Mouse (Mus musculus) kidney, embryonic 14.5 days (tissue): ENCODE data around the gene Chn2. TPM values are rescaled to one million over a fixed set of nuclear protein-coding genes. Genes with fewer than 3 reads are reported as not detected.

Source experiments
- ATAC-seq: fragments of 200-750 bp; cut with Nextera tagmentation; 2 replicates; pipeline ENCODE4 v1.8.0; 2017; ENCODE audit warnings: moderate number of reproducible peaks, mild to moderate bottlenecking, moderate TSS enrichment, moderate library complexity; ENCODE audit not compliant: low FRiP score, low TSS enrichment
- H3K27ac ChIP-seq: fragments of 300-500 bp; sonication (generic); 2 replicates; pipeline ENCODE4 v1.5.1; 2014; ENCODE audit warnings: low read depth, mild to moderate bottlenecking, low read length, moderate library complexity, mixed read lengths
- H3K27me3 ChIP-seq: fragments of 300-500 bp; sonication (generic); 2 replicates; pipeline ENCODE4 v1.6.1; 2014; ENCODE audit warnings: mild to moderate bottlenecking, low read length; ENCODE audit not compliant: control insufficient read depth, insufficient read depth
- H3K36me3 ChIP-seq: fragments of 300-500 bp; sonication (generic); 2 replicates; pipeline ENCODE4 v1.6.1; 2014; ENCODE audit warnings: low read length, mixed read lengths; ENCODE audit not compliant: control insufficient read depth, insufficient read depth
- H3K4me1 ChIP-seq: fragments of 300-500 bp; sonication (generic); 2 replicates; pipeline ENCODE4 v1.6.1; 2014; ENCODE audit warnings: low read length, mixed read lengths; ENCODE audit not compliant: control insufficient read depth, insufficient read depth
- H3K4me2 ChIP-seq: fragments of 300-500 bp; sonication (generic); replicated peaks from 2 replicates; pipeline ENCODE4 v1.6.1; 2014; ENCODE audit warnings: low read depth, mild to moderate bottlenecking, low read length
- H3K4me3 ChIP-seq: fragments of 300-500 bp; sonication (generic); 2 replicates; pipeline ENCODE4 v1.5.1; 2014; ENCODE audit warnings: mild to moderate bottlenecking, low read length
- H3K9ac ChIP-seq: fragments of 300-500 bp; sonication (generic); 2 replicates; pipeline ENCODE4 v1.6.1; 2014; ENCODE audit warnings: low read depth, mild to moderate bottlenecking, low read length, moderate library complexity
- H3K9me3 ChIP-seq: fragments of 300-500 bp; sonication (generic); 2 replicates; pipeline ENCODE4 v1.6.1; 2016; ENCODE audit warnings: low read length; ENCODE audit not compliant: control insufficient read depth
- WGBS: fragments of 180-500 bp; shearing (Covaris S2); extraction: QIAGEN DNeasy Blood & Tissue Kit; methylation state at CpG from one replicate; pipeline ENCODE4 v1.1.7; 2014; 5-methylcytosine and 5-hydroxymethylcytosine counted together
- polyA plus RNA-seq: library from polyadenylated mRNA; unstranded; fragments of >200 nt; fragmentation: Nextera tagmentation; extraction: Ambion mirVana; gene quantifications from 2 replicates; pipeline ENCODE4 v1.2.1, GENCODE M21; 2014

Gene Chn2
- polyA plus RNA-seq, 1 experiment from 2014 or later = 17.3 TPM

- Histone ChIP-seq H3K4me1 (0 out of 2 replicates have a peak, but pooled peaks cover 1% of the 10 kb centered on the region), H3K9ac (no peak overlapping the region), H3K27ac (no peak overlapping the region), H3K27me3 (no peaks in the 10 kb centered on the region), H3K4me3 (no peak overlapping the region), H3K9me3 (no peaks in the 10 kb centered on the region), H3K4me2 (no peak overlapping the region), H3K36me3 (no peaks in the 10 kb centered on the region)
- WGBS = 92% methylated on average over 4 of the region's 4 CpGs
- no peak for ATAC-seq
Measured at GRCm38 (mm10) chr6:54140488-54140887, 101.1 kb downstream of the Chn2 start.

GRCm38 (mm10) chr6:54141165-54141564 lies 101.8 kb downstream of the Chn2 start:
- Histone ChIP-seq H3K4me3 (no peak overlapping the region), H3K4me2 (no peak overlapping the region), H3K27me3 (no peaks in the 10 kb centered on the region), H3K4me1 (peaks cover 8% of the 10 kb centered on the region), H3K9ac (no peak overlapping the region), H3K36me3 (no peaks in the 10 kb centered on the region), H3K27ac (no peak overlapping the region), H3K9me3 (no peaks in the 10 kb centered on the region)
- WGBS = 77% methylated on average over 3 of the region's 3 CpGs
- no peak for ATAC-seq

GRCm38 (mm10) chr6:54142848-54143651 lies 103.7 kb downstream of the Chn2 start:
- H3K27ac ChIP-seq = no peak overlapping the region
- H3K4me2 ChIP-seq = no peak overlapping the region
- H3K4me1 ChIP-seq = peaks cover 10% of the 10 kb centered on the region
- no peak for ATAC-seq
- H3K4me3 ChIP-seq = no peak overlapping the region
- no peaks in the 10 kb centered on the region for H3K36me3 ChIP-seq
- no peaks in the 10 kb centered on the region for H3K9me3 ChIP-seq
- no peak overlapping the region for H3K9ac ChIP-seq
- WGBS = 76% methylated on average over 11 of the region's 11 CpGs
- H3K27me3 ChIP-seq = no peaks in the 10 kb centered on the region

- WGBS = 89% methylated on average over 2 of the region's 2 CpGs
- Histone ChIP-seq H3K9ac (no peak overlapping the region), H3K27me3 (no peaks in the 10 kb centered on the region), H3K27ac (no peak overlapping the region), H3K4me2 (no peak overlapping the region), H3K9me3 (no peaks in the 10 kb centered on the region), H3K4me3 (no peak overlapping the region), H3K36me3 (no peaks in the 10 kb centered on the region), H3K4me1 (peaks cover 15% of the 10 kb centered on the region)
- no peak for ATAC-seq
Measured at GRCm38 (mm10) chr6:54143652-54143960, 104.3 kb downstream of the Chn2 start.

GRCm38 (mm10) chr6:54148844-54149526 lies 109.6 kb downstream of the Chn2 start:
- H3K36me3 ChIP-seq = no peaks in the 10 kb centered on the region
- WGBS = 26% methylated on average over 6 of the region's 6 CpGs
- H3K9me3 ChIP-seq = no peaks in the 10 kb centered on the region
- ATAC-seq = peak; percentile 87
- H3K4me1 ChIP-seq = peaks cover 41% of the 10 kb centered on the region
- no peak overlapping the region for H3K4me2 ChIP-seq
- H3K27ac ChIP-seq = peak overlapping the region; percentile 63; the same call in 1 of the 2 replicates
- no peak overlapping the region for H3K9ac ChIP-seq
- H3K4me3 ChIP-seq = no peak overlapping the region
- H3K27me3 ChIP-seq = no peaks in the 10 kb centered on the region

GRCm38 (mm10) chr6:54150821-54151220 lies 111.5 kb downstream of the Chn2 start:
- H3K27ac ChIP-seq = no peak overlapping the region
- ATAC-seq = no peak
- H3K36me3 ChIP-seq = no peaks in the 10 kb centered on the region
- H3K9ac ChIP-seq = no peak overlapping the region
- WGBS = 49% methylated on average over 5 of the region's 5 CpGs
- no peak overlapping the region for H3K4me3 ChIP-seq
- peaks cover 37% of the 10 kb centered on the region for H3K4me1 ChIP-seq
- no peaks in the 10 kb centered on the region for H3K27me3 ChIP-seq
- H3K4me2 ChIP-seq = no peak overlapping the region
- no peaks in the 10 kb centered on the region for H3K9me3 ChIP-seq

GRCm38 (mm10) chr6:54151443-54152241 lies 112.3 kb downstream of the Chn2 start:
- Histone ChIP-seq H3K27me3 (no peaks in the 10 kb centered on the region), H3K4me2 (no peak overlapping the region), H3K27ac (no peak overlapping the region), H3K4me1 (peaks cover 31% of the 10 kb centered on the region), H3K9me3 (no peaks in the 10 kb centered on the region), H3K9ac (no peak overlapping the region), H3K36me3 (no peaks in the 10 kb centered on the region), H3K4me3 (no peak overlapping the region)
- no peak for ATAC-seq
- 69% methylated on average over 7 of the region's 7 CpGs for WGBS

- H3K36me3 ChIP-seq = no peaks in the 10 kb centered on the region
- H3K27ac ChIP-seq = no peak overlapping the region
- WGBS = 94% methylated on average over 2 of the region's 2 CpGs
- no peaks in the 10 kb centered on the region for H3K9me3 ChIP-seq
- H3K4me3 ChIP-seq = no peak overlapping the region
- no peaks in the 10 kb centered on the region for H3K27me3 ChIP-seq
- peaks cover 4% of the 10 kb centered on the region; the same call in 1 of the 2 replicates for H3K4me1 ChIP-seq
- H3K4me2 ChIP-seq = no peak overlapping the region
- ATAC-seq = no peak
- no peak overlapping the region for H3K9ac ChIP-seq
Measured at GRCm38 (mm10) chr6:54157097-54157496, 117.7 kb downstream of the Chn2 start.
